ENCODE assay signal across 16 mouse cellular contexts in genomic region chr2:16734381-16734780, GRCm38 (mm10).
"Had no signal": no experiment of that assay in that cellular context is flagged by ENCODE, and none has a peak within 500 bp of the region (broad histone marks: within the 10 kb centered on the region; RNA-seq: fewer than 3 reads in every experiment).

No protein-coding gene starts in this region.

- ATAC-seq: liver, postnatal 0 days had no signal

- H3K9ac ChIP-seq: limb, embryonic 12.5 days; liver, embryonic 13.5 days; liver, postnatal 0 days; lung, embryonic 15.5 days; neural tube, embryonic 15.5 days; stomach, embryonic 15.5 days had no signal

- H3K36me3 ChIP-seq: limb, embryonic 12.5 days; liver, embryonic 13.5 days; lung, embryonic 15.5 days; midbrain, embryonic 10.5 days; neural tube, embryonic 15.5 days; stomach, embryonic 15.5 days had no signal

- H3K4me2 ChIP-seq: limb, embryonic 12.5 days; liver, embryonic 13.5 days; lung, embryonic 15.5 days; neural tube, embryonic 15.5 days; stomach, embryonic 15.5 days had no signal

- H3K4me1 ChIP-seq: limb, embryonic 12.5 days; liver, embryonic 13.5 days; midbrain, embryonic 10.5 days; neural tube, embryonic 15.5 days; stomach, embryonic 15.5 days had no signal

- H3K27me3 ChIP-seq: limb, embryonic 12.5 days; liver, embryonic 13.5 days; lung, embryonic 15.5 days; neural tube, embryonic 15.5 days; stomach, embryonic 15.5 days had no signal

- H3K27ac ChIP-seq: limb, embryonic 12.5 days; liver, embryonic 13.5 days; lung, embryonic 15.5 days; midbrain, embryonic 10.5 days; neural tube, embryonic 15.5 days; stomach, embryonic 15.5 days had no signal

- H3K9me3 ChIP-seq: limb, embryonic 12.5 days; liver, embryonic 13.5 days; lung, embryonic 15.5 days; midbrain, embryonic 10.5 days; neural tube, embryonic 15.5 days; stomach, embryonic 15.5 days had no signal

- H3K4me3 ChIP-seq: limb, embryonic 12.5 days; liver, embryonic 13.5 days; lung, embryonic 15.5 days; midbrain, embryonic 10.5 days; myocyte; neural tube, embryonic 15.5 days; stomach, embryonic 15.5 days had no signal

- DNase-seq: kidney, adult 8-10 months; kidney, postnatal 25 days; layer of hippocampus, postnatal 36 days; liver; liver, embryonic 13.5 days; liver, postnatal 0 days; midbrain, embryonic 14.5 days; right cerebral cortex, postnatal 4 days; thymus, adult 2 months; thymus, postnatal 25 days had no signal
